Mouse (Mus musculus) lung, adult 2 months (tissue): ENCODE measurements around the gene Avpi1. TPM values are rescaled to one million over a fixed set of nuclear protein-coding genes. Genes with fewer than 3 reads are reported as not detected.

Source experiments
- DNase-seq: peaks from one replicate; pipeline ENCODE4 v3.0.0; 2022
- H3K4me1 ChIP-seq: fragments of 200-500 bp; 2 replicates; pipeline ENCODE4 v1.6.1; 2011; ENCODE audit warnings: low read length; ENCODE audit not compliant: control insufficient read depth, insufficient read depth
- H3K4me3 ChIP-seq: fragments of 200-500 bp; replicated peaks from 2 replicates; pipeline ENCODE3; 2011; ENCODE audit warnings: low read depth, mild to moderate bottlenecking, control low read depth, low read length; ENCODE audit errors: extremely low read depth
- CTCF ChIP-seq: fragments of 200-500 bp; IDR thresholded peaks from 2 replicates; pipeline ENCODE4 v1.5.1; 2011; ENCODE audit warnings: mild to moderate bottlenecking, low read length, control low read depth; ENCODE audit not compliant: insufficient read depth
- POLR2A ChIP-seq: fragments of 200-500 bp; IDR thresholded peaks from 2 replicates; pipeline ENCODE4 v1.6.1; 2011; ENCODE audit warnings: low read depth, mild to moderate bottlenecking, control low read depth, low read length, borderline replicate concordance; ENCODE audit errors: extremely low read depth
- WGBS: fragments of 180-500 bp; shearing (Covaris S2); methylation state at CpG from one replicate; pipeline ENCODE4 v1.1.7; 2018; 5-methylcytosine and 5-hydroxymethylcytosine counted together
- polyA plus RNA-seq: library from polyadenylated mRNA; depleted of rRNA; stranded (reverse); fragments of >200 nt; gene quantifications from 2 replicates; pipeline ENCODE4 v1.2.3, GENCODE M21; 2012

Gene Avpi1
- polyA plus RNA-seq, 1 experiment = 46.8 TPM

- peak; percentile 44 for DNase-seq
- TF ChIP-seq CTCF (no peak), POLR2A (no peak)
- H3K4me3 ChIP-seq = no peak overlapping the region
- WGBS = 66% methylated on average over 8 of the region's 8 CpGs
- H3K4me1 ChIP-seq = no peaks in the 10 kb centered on the region
Observed at GRCm38 (mm10) chr19:42120451-42120850, 8.4 kb downstream of the Avpi1 start.

GRCm38 (mm10) chr19:42118596-42118995, 10.3 kb downstream of the Avpi1 start:
- 69% methylated on average over 5 of the region's 5 CpGs for WGBS
- TF ChIP-seq POLR2A (no peak), CTCF (no peak)
- Histone ChIP-seq H3K4me1 (no peaks in the 10 kb centered on the region), H3K4me3 (no peak overlapping the region)
- no peak for DNase-seq

DNA sequence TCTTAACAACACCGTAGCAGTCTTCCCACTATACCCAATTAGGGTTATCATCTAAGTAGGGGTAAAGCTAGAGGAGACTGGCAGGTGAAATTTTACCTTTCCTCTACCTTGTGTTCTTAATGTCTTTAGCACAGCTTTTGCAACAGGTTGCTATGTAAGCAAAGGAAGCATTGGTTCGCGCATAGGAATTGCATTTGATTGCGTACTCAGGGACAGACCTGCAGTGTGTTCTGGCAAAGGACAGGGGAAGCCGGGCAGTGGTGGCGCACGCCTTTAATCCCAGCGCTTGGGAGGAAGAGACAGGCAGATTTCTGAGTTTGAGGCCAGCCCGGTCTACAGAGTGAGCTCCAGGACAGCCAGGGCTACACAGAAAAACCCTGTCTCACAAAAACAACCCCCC, 10.7 kb downstream of the Avpi1 start:
- H3K4me1 ChIP-seq = no peaks in the 10 kb centered on the region
- TF ChIP-seq CTCF (no peak), POLR2A (no peak)
- 77% methylated on average over 9 of the region's 9 CpGs for WGBS

GRCm38 (mm10) chr19:42115783-42116335, 13.0 kb downstream of the Avpi1 start:
- TF ChIP-seq CTCF (no peak), POLR2A (no peak)
- 68% methylated on average over 4 of the region's 4 CpGs for WGBS
- DNase-seq = no peak
- H3K4me3 ChIP-seq = no peak overlapping the region
- no peaks in the 10 kb centered on the region for H3K4me1 ChIP-seq

More for the DNA sequence above, 10.7 kb downstream of the Avpi1 start:
- no peak for DNase-seq
- no peak overlapping the region for H3K4me3 ChIP-seq

GRCm38 (mm10) chr19:42104681-42105080, 24.2 kb downstream of the Avpi1 start:
- 0 out of 2 replicates have a peak, but pooled peaks have one; percentile 27 for TF ChIP-seq CTCF
- no peak for TF ChIP-seq POLR2A
- no peak overlapping the region for H3K4me3 ChIP-seq
- 93% methylated on average over 9 of the region's 9 CpGs for WGBS
- DNase-seq = no peak
- no peaks in the 10 kb centered on the region for H3K4me1 ChIP-seq

DNA sequence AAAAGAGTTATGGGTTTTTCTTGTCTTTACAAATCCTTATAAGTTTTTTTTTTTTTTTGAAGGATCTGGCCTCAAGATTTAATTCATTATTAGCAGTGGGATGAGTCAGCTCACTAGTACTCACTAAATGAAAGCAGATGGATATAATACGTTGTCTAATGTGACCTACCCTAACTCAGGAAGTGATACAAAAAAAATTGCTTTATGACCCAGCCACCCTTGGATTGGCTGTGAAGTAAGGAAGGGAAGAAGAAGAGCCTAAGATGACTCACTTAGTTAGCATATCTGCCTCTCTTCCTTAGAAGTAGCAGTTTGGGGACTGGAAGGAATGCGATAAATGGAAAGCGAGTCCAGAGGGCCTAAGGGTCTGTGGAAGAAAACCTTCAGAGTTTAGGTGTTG, 29.5 kb downstream of the Avpi1 start:
- no peak overlapping the region for H3K4me3 ChIP-seq
- TF ChIP-seq CTCF (no peak), POLR2A (no peak)
- no peak for DNase-seq
- H3K4me1 ChIP-seq = no peaks in the 10 kb centered on the region
- WGBS = 67% methylated on average over 3 of the region's 3 CpGs

DNA sequence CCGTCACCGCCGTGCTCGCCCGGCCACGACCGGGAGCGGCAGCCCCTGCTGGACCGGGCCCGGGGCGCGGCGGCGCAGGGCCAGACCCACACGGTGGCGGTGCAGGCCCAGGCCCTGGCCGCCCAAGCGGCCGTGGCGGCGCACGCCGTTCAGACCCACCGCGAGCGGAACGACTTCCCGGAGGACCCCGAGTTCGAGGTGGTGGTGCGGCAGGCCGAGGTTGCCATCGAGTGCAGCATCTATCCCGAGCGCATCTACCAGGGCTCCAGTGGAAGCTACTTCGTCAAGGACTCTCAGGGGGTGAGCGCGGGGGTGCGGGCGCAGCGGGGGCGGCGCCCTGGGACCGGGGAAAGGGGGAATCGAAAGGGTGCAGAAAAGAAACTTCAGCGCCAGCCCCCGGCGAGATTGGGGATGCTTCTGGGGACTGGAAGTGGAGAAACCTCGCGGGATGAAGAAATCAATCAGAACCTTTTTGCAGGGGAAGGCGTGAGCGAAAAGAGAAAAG, 38.2 kb downstream of the Avpi1 start:
- WGBS = under 1% methylated on average over 52 of the region's 52 CpGs
- no peak for TF ChIP-seq CTCF
- no peak for TF ChIP-seq POLR2A
- no peak for DNase-seq

GRCm38 (mm10) chr19:42089748-42090595, 38.9 kb downstream of the Avpi1 start, which contains the start of gene Pi4k2a:
Gene Pi4k2a (plus strand): TSS chr19:42090470.
- DNase-seq = peak; percentile 97
- TF ChIP-seq CTCF = no peak
- peak; percentile 73; the same call in 1 of the 2 replicates for TF ChIP-seq POLR2A
- Histone ChIP-seq H3K4me1 (peaks cover 9% of the 10 kb centered on the region; the same call in 1 of the 2 replicates), H3K4me3 (peak within 1 kb of the TSS; percentile 88)
- WGBS = under 1% methylated on average over 52 of the region's 55 CpGs

More for the DNA sequence above, 38.2 kb downstream of the Avpi1 start:
- Histone ChIP-seq H3K4me3 (peak overlapping the region; percentile 88), H3K4me1 (peaks cover 9% of the 10 kb centered on the region; the same call in 1 of the 2 replicates)

DNA sequence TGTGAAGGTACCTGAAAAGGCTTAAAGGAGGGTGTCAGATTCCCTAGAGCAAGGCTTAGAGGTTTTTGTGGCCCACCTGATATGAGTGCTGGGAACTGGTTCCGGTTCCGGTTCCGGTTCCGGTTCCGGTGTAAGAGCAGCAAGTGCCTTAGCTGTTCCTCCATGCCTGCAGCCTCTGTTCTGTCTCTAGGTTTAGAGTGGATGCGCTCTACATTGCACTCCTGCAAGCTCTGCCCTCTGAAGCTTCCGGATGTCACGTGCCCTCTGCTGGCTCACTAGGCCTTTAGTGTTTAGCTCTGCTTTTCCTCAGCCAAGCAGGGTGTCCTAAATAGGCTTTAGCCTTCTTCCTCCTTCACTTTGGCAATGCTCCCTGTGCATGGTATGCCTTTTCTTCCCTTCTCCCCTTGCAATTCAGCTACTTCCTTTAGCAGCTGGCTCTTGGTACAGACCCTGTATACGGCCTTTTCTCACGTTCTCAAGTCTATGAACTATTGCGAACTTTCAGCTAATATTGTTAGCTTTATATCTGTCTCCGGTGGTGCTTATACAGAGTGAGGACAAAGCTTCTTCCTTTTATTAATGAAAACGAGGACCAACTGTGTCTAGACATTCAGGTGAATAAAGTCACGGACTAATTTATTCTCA, 39.6 kb downstream of the Avpi1 start:
- WGBS = 7% methylated on average over 14 of the region's 14 CpGs

More for the DNA sequence above, 39.6 kb downstream of the Avpi1 start:
- TF ChIP-seq POLR2A (peak; percentile 61; the same call in 1 of the 2 replicates), CTCF (no peak)
- peak; percentile 63 for DNase-seq
- H3K4me1 ChIP-seq = peaks cover 9% of the 10 kb centered on the region; the same call in 1 of the 2 replicates
- H3K4me3 ChIP-seq = peak overlapping the region; percentile 6
